In genomic region chr11:71674319-71674718, GRCm38 (mm10) we compare ENCODE assay signal across 9 mouse cellular contexts.
DNase-seq lines count a peak whose midpoint lies in the region; ATAC-seq and TF ChIP-seq lines count a peak whose summit lies in the region.
"Had no signal": no experiment of that assay in that cellular context is flagged by ENCODE, and none has a peak within 500 bp of the region (broad histone marks: within the 10 kb centered on the region; RNA-seq: fewer than 3 reads in every experiment).

No protein-coding gene starts in this region.

- no peak overlapping the region for H3K27ac ChIP-seq in embryonic facial prominence, embryonic 14.5 days (replicated peaks; ENCODE audit: low read depth, low read length)
- H3K27ac ChIP-seq in lung, embryonic 14.5 days (ENCODE audit: low read depth): no peak overlapping the region
- H3K27ac ChIP-seq in small intestine, adult 2 months (ENCODE audit: insufficient read depth, low read depth, low read length): no peak overlapping the region

- no peak overlapping the region for H3K4me2 ChIP-seq in embryonic facial prominence, embryonic 14.5 days (ENCODE audit: low read depth, low read length)
- H3K4me2 ChIP-seq in lung, embryonic 14.5 days: no peak overlapping the region

- no peak overlapping the region for H3K9ac ChIP-seq in embryonic facial prominence, embryonic 14.5 days (ENCODE audit: low read depth, low read length)
- H3K9ac ChIP-seq in lung, embryonic 14.5 days: no peak overlapping the region

- 43% methylated on average over 5 of the region's 5 CpGs for WGBS in embryonic facial prominence, embryonic 14.5 days
- WGBS in lung, embryonic 14.5 days: 41% methylated on average over 5 of the region's 5 CpGs
- 38% methylated on average over 5 of the region's 5 CpGs for WGBS in small intestine, adult 2 months

- no peaks in the 10 kb centered on the region for H3K27me3 ChIP-seq in embryonic facial prominence, embryonic 14.5 days (replicated peaks; ENCODE audit: control insufficient read depth, insufficient read depth, low read length)
- H3K27me3 ChIP-seq in lung, embryonic 14.5 days (ENCODE audit: insufficient read depth, low read length): no peaks in the 10 kb centered on the region
- H3K27me3 ChIP-seq in small intestine, adult 2 months (ENCODE audit: control insufficient read depth, insufficient read depth, low read length): no peaks in the 10 kb centered on the region

- peak; percentile 31 for DNase-seq in ovary, postnatal 14 days (ENCODE audit: low spot score)
- DNase-seq in ovary, adult 18-20 months (ENCODE audit: low spot score): no peak
- DNase-seq in adrenal gland, postnatal 25 days: peak; percentile 71
- peak; percentile 50 for DNase-seq in embryonic facial prominence, embryonic 14.5 days (ENCODE audit: low spot score)
- DNase-seq in kidney, postnatal 4 days: peak; percentile 80 to 85
- peak; percentile 41 for DNase-seq in lung, embryonic 14.5 days

- no peak overlapping the region for H3K4me3 ChIP-seq in embryonic facial prominence, embryonic 14.5 days (ENCODE audit: low read depth, low read length)
- no peak overlapping the region for H3K4me3 ChIP-seq in lung, embryonic 14.5 days (ENCODE audit: low read depth, low read length)
- H3K4me3 ChIP-seq in small intestine, adult 2 months (ENCODE audit: low read depth, low read length): no peak overlapping the region
- H3K4me3 ChIP-seq: erythroblast, embryonic 14.5 days had no signal

- H3K4me1 ChIP-seq in embryonic facial prominence, embryonic 14.5 days (ENCODE audit: control insufficient read depth, insufficient read depth, low read length): no peaks in the 10 kb centered on the region
- no peaks in the 10 kb centered on the region for H3K4me1 ChIP-seq in lung, embryonic 14.5 days (ENCODE audit: insufficient read depth)
- no peaks in the 10 kb centered on the region; the same call in 1 of the 2 replicates for H3K4me1 ChIP-seq in small intestine, adult 2 months (ENCODE audit: control insufficient read depth, insufficient read depth, insufficient read length, low read length)

- no peaks in the 10 kb centered on the region for H3K9me3 ChIP-seq in embryonic facial prominence, embryonic 14.5 days (ENCODE audit: control insufficient read depth, low read length)
- no peaks in the 10 kb centered on the region for H3K9me3 ChIP-seq in lung, embryonic 14.5 days (ENCODE audit: low read depth, low read length)

- H3K36me3 ChIP-seq in embryonic facial prominence, embryonic 14.5 days (ENCODE audit: control insufficient read depth, insufficient read depth, low read length): no peaks in the 10 kb centered on the region
- no peaks in the 10 kb centered on the region for H3K36me3 ChIP-seq in lung, embryonic 14.5 days (ENCODE audit: insufficient read depth)
- H3K36me3 ChIP-seq in small intestine, adult 2 months (ENCODE audit: control insufficient read depth, insufficient read depth, low read length): no peaks in the 10 kb centered on the region

- TF ChIP-seq CTCF in lung, embryonic 14.5 days (IDR thresholded peaks at IDR 0.05; ENCODE audit: low read depth): peak; percentile 52
- TF ChIP-seq CTCF in small intestine, adult 2 months (IDR thresholded peaks at IDR 0.05; ENCODE audit: extremely low read depth, insufficient read length, insufficient replicate concordance, low read depth, low read length): peak; percentile 11; the same call in 1 of the 2 replicates

- no peak for TF ChIP-seq POLR2A in small intestine, adult 2 months (IDR thresholded peaks at IDR 0.05; ENCODE audit: low read depth, low read length)

- ATAC-seq in embryonic facial prominence, embryonic 14.5 days (ENCODE audit: low read depth): no peak
- ATAC-seq in lung, embryonic 14.5 days (ENCODE audit: insufficient read depth): no peak
- ATAC-seq in megakaryocyte progenitor cell, adult 5-6 weeks (replicated peaks; ENCODE audit: poor library complexity): no peak
